Mouse (Mus musculus) lung, postnatal 0 days (tissue): ENCODE measurements at regions not wholly inside any gene's neighbourhood (a gene's known extent, or its start where the extent isn't known, plus 50 kb on each side); places are given as distances from the start of the nearest gene placed in this dataset.

Source experiments
- ATAC-seq: fragments of 200-750 bp; cut with Nextera tagmentation; 2 replicates; pipeline ENCODE4 v1.8.0; 2017; ENCODE audit warnings: moderate library complexity
- DNase-seq: peaks from one replicate; pipeline ENCODE4 v3.0.0-alpha.2; 2016; ENCODE audit warnings: low spot score
- H3K27ac ChIP-seq: fragments of 300-500 bp; sonication (generic); 2 replicates; pipeline ENCODE4 v1.5.1; 2014; ENCODE audit warnings: antibody characterized with exemption, mild to moderate bottlenecking, low read length, mixed read lengths
- H3K27me3 ChIP-seq: fragments of 300-500 bp; sonication (generic); replicated peaks from 2 replicates; pipeline ENCODE4 v1.6.1; 2014; ENCODE audit warnings: low read length, mixed read lengths; ENCODE audit not compliant: insufficient read depth
- H3K36me3 ChIP-seq: fragments of 300-500 bp; sonication (generic); 2 replicates; pipeline ENCODE4 v1.6.1; 2014; ENCODE audit warnings: low read length, mixed read lengths; ENCODE audit not compliant: insufficient read depth
- H3K4me1 ChIP-seq: fragments of 300-500 bp; sonication (generic); 2 replicates; pipeline ENCODE4 v1.6.1; 2014; ENCODE audit warnings: antibody characterized with exemption, low read depth, low read length, mixed read lengths; ENCODE audit not compliant: insufficient read depth
- H3K4me2 ChIP-seq: fragments of 300-500 bp; sonication (generic); replicated peaks from 2 replicates; pipeline ENCODE4 v1.6.1; 2014; ENCODE audit warnings: low read depth, mild to moderate bottlenecking, low read length, moderate library complexity, mixed read lengths
- H3K4me3 ChIP-seq: fragments of 300-500 bp; sonication (generic); 2 replicates; pipeline ENCODE4 v1.5.1; 2014; ENCODE audit warnings: low read depth, low read length
- H3K9ac ChIP-seq: fragments of 300-500 bp; sonication (generic); replicated peaks from 2 replicates; pipeline ENCODE4 v1.6.1; 2014; ENCODE audit warnings: low read depth, mild to moderate bottlenecking
- H3K9me3 ChIP-seq: fragments of 300-500 bp; sonication (generic); 2 replicates; pipeline ENCODE4 v1.6.1; 2016; ENCODE audit warnings: low read length, mixed read lengths
- CTCF ChIP-seq: IDR thresholded peaks from 2 replicates; pipeline ENCODE4 v1.5.1; 2016; ENCODE audit warnings: antibody characterized with exemption, mild to moderate bottlenecking
- EP300 ChIP-seq: IDR thresholded peaks from 2 replicates; pipeline ENCODE4 v1.6.1; 2016; ENCODE audit warnings: antibody characterized with exemption, mild to moderate bottlenecking, control low read depth
- WGBS: fragments of 180-500 bp; shearing (Covaris S2); extraction: QIAGEN DNeasy Blood & Tissue Kit; methylation state at CpG from one replicate; pipeline ENCODE4 v1.1.7; 2014; 5-methylcytosine and 5-hydroxymethylcytosine counted together

GRCm38 (mm10) chr5:41045221-41045620 lies 662.7 kb downstream of the Rab28 start:
- Histone ChIP-seq H3K4me1 (no peaks in the 10 kb centered on the region), H3K36me3 (no peaks in the 10 kb centered on the region), H3K27ac (no peak overlapping the region), H3K9me3 (no peaks in the 10 kb centered on the region), H3K4me3 (no peak overlapping the region), H3K9ac (no peak overlapping the region), H3K27me3 (no peaks in the 10 kb centered on the region), H3K4me2 (no peak overlapping the region)
- TF ChIP-seq EP300, result no peak
- TF ChIP-seq CTCF, result no peak
- 37% methylated on average over 1 of the region's 1 CpGs for WGBS
- peak; percentile 43; the same call in 1 of the 2 replicates for ATAC-seq
- DNase-seq, result peak; percentile 13

- no peak overlapping the region for H3K4me3 ChIP-seq
- H3K9me3 ChIP-seq, result no peaks in the 10 kb centered on the region
- H3K4me2 ChIP-seq, result no peak overlapping the region
- H3K27ac ChIP-seq, result no peak overlapping the region
- H3K9ac ChIP-seq, result no peak overlapping the region
- DNase-seq (peak; percentile 76), ATAC-seq (no peak)
- peak; percentile 76 for TF ChIP-seq CTCF
- TF ChIP-seq EP300, result no peak
- H3K36me3 ChIP-seq, result no peaks in the 10 kb centered on the region
- H3K4me1 ChIP-seq, result no peaks in the 10 kb centered on the region
- H3K27me3 ChIP-seq, result no peaks in the 10 kb centered on the region
Observed at GRCm38 (mm10) chr5:41044465-41044864, 663.5 kb downstream of the Rab28 start.

- 80% methylated on average over 4 of the region's 4 CpGs for WGBS
- no peaks in the 10 kb centered on the region for H3K9me3 ChIP-seq
- no peak for ATAC-seq
- H3K4me3 ChIP-seq, result no peak overlapping the region
- no peaks in the 10 kb centered on the region for H3K4me1 ChIP-seq
- H3K36me3 ChIP-seq, result no peaks in the 10 kb centered on the region
- H3K4me2 ChIP-seq, result no peak overlapping the region
- H3K27me3 ChIP-seq, result no peaks in the 10 kb centered on the region
- no peak for DNase-seq
- no peak overlapping the region for H3K27ac ChIP-seq
- TF ChIP-seq CTCF, result no peak
- no peak for TF ChIP-seq EP300
- no peak overlapping the region for H3K9ac ChIP-seq
Observed at GRCm38 (mm10) chr5:41038790-41039189, 669.2 kb downstream of the Rab28 start.

- Histone ChIP-seq H3K4me1 (no peaks in the 10 kb centered on the region), H3K36me3 (no peaks in the 10 kb centered on the region), H3K27me3 (no peaks in the 10 kb centered on the region), H3K4me2 (no peak overlapping the region), H3K9me3 (no peaks in the 10 kb centered on the region), H3K27ac (no peak overlapping the region), H3K4me3 (no peak overlapping the region), H3K9ac (no peak overlapping the region)
- ATAC-seq, result no peak
- DNase-seq, result no peak
- TF ChIP-seq CTCF (peak; percentile 60), EP300 (no peak)
- 45% methylated on average over 3 of the region's 3 CpGs for WGBS
Observed at GRCm38 (mm10) chr5:41006692-41007091, 701.3 kb downstream of the Rab28 start.

- 55% methylated on average over 7 of the region's 7 CpGs for WGBS
- Histone ChIP-seq H3K4me2 (no peak overlapping the region), H3K4me1 (no peaks in the 10 kb centered on the region), H3K9me3 (no peaks in the 10 kb centered on the region), H3K36me3 (no peaks in the 10 kb centered on the region), H3K9ac (no peak overlapping the region), H3K27ac (no peak overlapping the region), H3K27me3 (no peaks in the 10 kb centered on the region), H3K4me3 (no peak overlapping the region)
- DNase-seq (no peak), ATAC-seq (no peak)
- no peak for TF ChIP-seq CTCF
- no peak for TF ChIP-seq EP300
Observed at GRCm38 (mm10) chr5:40986562-40986961, 721.4 kb downstream of the Rab28 start.

GRCm38 (mm10) chr5:40974892-40975291 lies 733.1 kb downstream of the Rab28 start:
- Histone ChIP-seq H3K4me3 (no peak overlapping the region), H3K27ac (no peak overlapping the region), H3K9ac (no peak overlapping the region), H3K4me2 (no peak overlapping the region), H3K4me1 (no peaks in the 10 kb centered on the region), H3K27me3 (no peaks in the 10 kb centered on the region), H3K36me3 (no peaks in the 10 kb centered on the region), H3K9me3 (no peaks in the 10 kb centered on the region)
- 100% methylated on average over 1 of the region's 1 CpGs for WGBS
- DNase-seq, result no peak
- ATAC-seq, result no peak
- TF ChIP-seq EP300, result no peak
- no peak for TF ChIP-seq CTCF
